Mouse (Mus musculus): ENCODE results near the gene Rhd.

Rhd gene

GRCm38 (mm10) chr4:134930684-134931481 is 66.5 kb downstream of the Rhd start, which contains the start of gene Syf2:
Gene Syf2 (plus strand): TSS chr4:134930898.
- peak; percentile 98 for DNase-seq (ENCODE audit: low read depth)

- DNase-seq (ENCODE audit: low read depth): peak; percentile 20
These were observed 73.2 kb downstream of the Rhd start for GRCm38 (mm10) chr4:134937240-134938176.

GRCm38 (mm10) chr4:134939900-134940299 is 75.6 kb downstream of the Rhd start:
- DNase-seq (ENCODE audit: low read depth): no peak

- no peak for DNase-seq (ENCODE audit: low read depth)
These were observed 79.6 kb downstream of the Rhd start for GRCm38 (mm10) chr4:134943758-134944538.
